26 mouse cellular contexts compared by ENCODE assay signal in the genomic region with DNA sequence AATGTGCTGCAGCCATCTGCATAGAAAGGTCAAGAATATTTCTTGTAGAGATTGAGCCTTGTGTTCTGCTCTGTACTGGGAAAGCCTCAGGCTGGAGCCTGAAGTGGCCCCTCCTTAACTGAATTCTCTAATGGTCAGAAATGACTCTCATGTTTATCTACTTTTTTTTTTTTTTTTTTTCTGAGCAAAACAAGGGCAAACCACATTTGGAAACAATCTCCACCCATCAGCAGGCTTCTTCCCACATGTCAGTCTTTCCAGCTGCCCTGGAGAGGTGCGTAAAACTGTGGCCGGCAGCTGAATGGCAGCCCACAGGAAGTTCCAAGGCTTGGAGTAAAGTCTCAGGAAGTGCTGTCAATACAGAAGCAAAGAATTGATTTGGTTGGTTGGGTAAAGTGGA. TPM values are rescaled to one million over a fixed set of nuclear protein-coding genes. Genes with fewer than 3 reads are reported as not detected.
DNase-seq lines count a peak whose midpoint lies in the region; ATAC-seq lines count a peak whose summit lies in the region.
"Had no signal": no experiment of that assay in that cellular context is flagged by ENCODE, and none has a peak within 500 bp of the region (broad histone marks: within the 10 kb centered on the region; RNA-seq: fewer than 3 reads in every experiment).

No protein-coding gene starts in this region.

- no peaks in the 10 kb centered on the region for H3K27me3 ChIP-seq in embryonic facial prominence, embryonic 11.5 days (ENCODE audit: control insufficient read depth, insufficient read depth, low read length)
- H3K27me3 ChIP-seq: heart, embryonic 15.5 days; intestine, embryonic 15.5 days; limb, embryonic 13.5 days; neural tube, embryonic 13.5 days had no signal

- no peak for ATAC-seq in embryonic facial prominence, embryonic 11.5 days (replicated peaks; ENCODE audit: insufficient number of reproducible peaks, low FRiP score, low TSS enrichment, low read depth)
- ATAC-seq: forebrain, embryonic 14.5 days; hindbrain, postnatal 0 days; intestine, embryonic 15.5 days; lung, postnatal 0 days had no signal

- DNase-seq in lung, postnatal 36 days: peak; percentile 16
- no peak for DNase-seq in lung, postnatal 25 days (ENCODE audit: low spot score)
- peak; percentile 69 for DNase-seq in adipocyte (ENCODE audit: low spot score)
- peak; percentile 19 for DNase-seq in embryonic facial prominence, embryonic 11.5 days (ENCODE audit: low spot score)
- no peak for DNase-seq in adrenal gland, adult 8-10 months
- DNase-seq in testis, postnatal 10 days (ENCODE audit: low spot score): no peak
- no peak for DNase-seq in urinary bladder, postnatal 10 days (ENCODE audit: low spot score)
- DNase-seq: adrenal gland, postnatal 36 days; cerebellum, adult 2 months; cerebellum, postnatal 14 days; gastrocnemius, postnatal 36 days; kidney, adult 2 months; kidney, postnatal 36 days; right cerebral cortex, postnatal 4 days had no signal

- H3K9ac ChIP-seq in embryonic facial prominence, embryonic 11.5 days (replicated peaks; ENCODE audit: low read length): no peak overlapping the region
- H3K9ac ChIP-seq: heart, embryonic 15.5 days; intestine, embryonic 15.5 days; limb, embryonic 13.5 days; neural tube, embryonic 13.5 days had no signal

- H3K36me3 ChIP-seq in embryonic facial prominence, embryonic 11.5 days (replicated peaks; ENCODE audit: control insufficient read depth, insufficient read depth, low read depth, low read length): no peaks in the 10 kb centered on the region
- H3K36me3 ChIP-seq: G1E; heart, embryonic 10.5 days; heart, embryonic 15.5 days; intestine, embryonic 15.5 days; limb, embryonic 13.5 days; midbrain, embryonic 10.5 days; neural tube, embryonic 13.5 days had no signal

- 27% methylated on average over 2 of the region's 2 CpGs for WGBS in embryonic facial prominence, embryonic 11.5 days

- H3K27ac ChIP-seq in embryonic facial prominence, embryonic 11.5 days (replicated peaks; ENCODE audit: low read depth, low read length): no peak overlapping the region
- H3K27ac ChIP-seq: heart, embryonic 10.5 days; heart, embryonic 15.5 days; hindbrain, postnatal 0 days; intestine, embryonic 15.5 days; layer of hippocampus, adult 2 months; limb, embryonic 13.5 days; midbrain, embryonic 10.5 days; neural tube, embryonic 13.5 days had no signal

- H3K4me3 ChIP-seq in embryonic facial prominence, embryonic 11.5 days (ENCODE audit: low read depth, low read length): no peak overlapping the region
- H3K4me3 ChIP-seq: heart, embryonic 10.5 days; heart, embryonic 15.5 days; intestine, embryonic 15.5 days; layer of hippocampus, adult 2 months; limb, embryonic 13.5 days; midbrain, embryonic 10.5 days; neural tube, embryonic 13.5 days had no signal

- H3K4me1 ChIP-seq in embryonic facial prominence, embryonic 11.5 days (ENCODE audit: control insufficient read depth, insufficient read depth, low read length): no peaks in the 10 kb centered on the region
- H3K4me1 ChIP-seq: intestine, embryonic 15.5 days; midbrain, embryonic 10.5 days; neural tube, embryonic 13.5 days had no signal

- H3K9me3 ChIP-seq in embryonic facial prominence, embryonic 11.5 days (replicated peaks; ENCODE audit: control insufficient read depth, low read length): no peaks in the 10 kb centered on the region
- H3K9me3 ChIP-seq: heart, embryonic 10.5 days; heart, embryonic 15.5 days; intestine, embryonic 15.5 days; limb, embryonic 13.5 days; midbrain, embryonic 10.5 days; neural tube, embryonic 13.5 days had no signal

- H3K4me2 ChIP-seq in embryonic facial prominence, embryonic 11.5 days (ENCODE audit: low read depth, low read length): no peak overlapping the region
- H3K4me2 ChIP-seq: heart, embryonic 15.5 days; intestine, embryonic 15.5 days; limb, embryonic 13.5 days; liver, embryonic 11.5 days; neural tube, embryonic 13.5 days had no signal

RNA-seq across cellular contexts. Expression of a gene that starts 6.4 kb away (rescaled TPM):
- 24.3 and 26.7 TPM in 2 replicates for polyA plus RNA-seq in embryonic facial prominence, embryonic 11.5 days (2014; fragmentation: Nextera tagmentation; extraction: Ambion mirVana)
- 10 to 100 TPM; 18.8 to 23.2 (median 20.4) TPM for total RNA-seq in adrenal gland, adult 8-10 months (2022)

Comparison
In these comparisons a context has a peak if more than half of its experiments do, and no peak if none do; other contexts are left out.
1. DNase-seq: peak in lung, postnatal 36 days (single experiment), adipocyte (single experiment) and embryonic facial prominence, embryonic 11.5 days (single experiment); none in lung, postnatal 25 days (single experiment), adrenal gland, adult 8-10 months (single experiment), testis, postnatal 10 days (single experiment) and urinary bladder, postnatal 10 days (single experiment).